Mouse (Mus musculus): ENCODE results near the gene Theg. TPM values are rescaled to one million over a fixed set of nuclear protein-coding genes. Genes with fewer than 3 reads are reported as not detected.

Theg gene
- polyA plus RNA-seq (2012; rRNA removed): not detected in 2 replicates

DNA sequence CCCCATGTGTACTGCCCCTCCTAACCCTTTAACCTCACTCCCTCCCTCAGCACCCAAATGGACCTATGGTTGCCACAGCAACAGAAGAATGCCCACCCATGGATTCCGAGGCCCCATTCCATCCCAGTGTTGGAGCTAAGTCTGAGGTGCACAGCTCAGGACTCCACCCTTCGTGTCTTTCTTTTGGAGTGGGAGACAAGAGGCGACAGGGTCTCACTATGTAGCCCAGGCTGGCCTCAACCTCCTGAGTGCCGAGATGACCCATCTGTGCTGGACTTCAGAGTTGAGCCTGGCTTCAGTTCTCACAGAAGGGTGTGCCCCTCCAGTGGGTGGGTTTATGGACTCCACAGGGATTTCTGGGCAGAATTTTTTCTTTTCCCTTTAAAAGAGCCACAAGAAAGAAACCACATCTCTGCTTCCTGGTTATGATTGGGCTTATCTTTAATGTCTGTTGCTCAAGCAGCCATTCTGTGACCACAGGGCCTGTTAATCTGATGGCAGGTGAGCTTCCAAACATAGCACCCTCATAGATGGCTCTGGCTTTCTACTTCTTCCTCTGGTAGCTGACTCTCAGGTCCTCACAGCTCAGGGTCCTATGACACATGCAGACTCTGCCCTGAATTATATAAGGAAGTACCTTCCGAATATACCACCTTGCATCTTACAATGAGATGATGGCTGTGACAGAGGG lies at the start of gene Theg:
TSS of gene Theg (minus strand) at position 271 of the 691 bp plus-strand sequence.

DNA sequence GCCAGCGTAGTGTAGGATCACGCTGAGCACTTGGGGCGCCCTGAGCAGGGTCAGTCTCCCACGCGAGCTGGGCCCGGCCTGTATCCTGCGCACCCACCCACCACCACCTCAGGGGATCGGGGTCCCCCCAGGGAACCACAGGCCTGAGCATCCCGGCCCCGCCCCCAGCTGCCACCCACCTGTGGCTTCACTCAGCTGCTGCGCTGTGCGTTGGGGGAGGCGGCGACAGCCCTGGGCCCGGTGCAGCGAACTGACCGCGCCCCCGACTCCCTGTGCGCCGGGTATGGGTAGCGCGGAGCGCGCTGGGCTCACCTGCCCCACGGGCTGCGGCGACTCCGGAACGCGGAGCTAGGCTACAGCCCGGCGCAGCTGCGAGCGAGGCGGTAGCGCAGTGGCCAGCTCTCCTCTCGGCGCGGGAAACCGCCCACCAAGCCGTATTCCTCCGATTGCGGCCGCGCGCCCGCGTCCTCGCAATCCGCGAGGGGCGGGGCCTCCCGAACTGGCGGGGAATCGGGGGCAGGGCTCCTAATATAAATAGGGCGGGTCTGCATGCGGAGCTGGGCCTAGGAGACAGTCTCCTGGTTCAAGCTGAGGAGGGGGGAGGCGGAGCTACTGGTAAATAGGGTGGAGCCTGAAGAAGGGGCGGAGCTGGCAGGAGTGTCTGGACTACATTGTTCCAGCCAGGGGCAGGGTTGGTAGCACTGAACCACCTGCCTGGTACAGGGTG lies 26.6 kb upstream of the Theg start, which contains the start of gene C2cd4c:
TSS of gene C2cd4c (minus strand) at position 448 of the 727 bp plus-strand sequence.

GRCm38 (mm10) chr10:79554330-79555237 lies 32.5 kb downstream of the Theg start, which contains the start of gene Mier2:
Gene Mier2 (minus strand): TSS chr10:79555199.

GRCm38 (mm10) chr10:79533126-79533911 lies 53.8 kb downstream of the Theg start, which contains the start of gene Plpp2:
Gene Plpp2 (minus strand): TSS chr10:79533796.

Other genes starting within 250 kb of the Theg start
- not detected in 2 replicates for gene Vmn2r82, start 230.8 kb downstream of the Theg start, polyA plus RNA-seq (2012; rRNA removed)
- not detected in 2 replicates for gene Vmn2r83, start 118.6 kb downstream of the Theg start, polyA plus RNA-seq (2012; rRNA removed)
- gene Plpp2, start 53.5 kb downstream of the Theg start, polyA plus RNA-seq (2012; rRNA removed): 46.8 and 52.3 TPM in 2 replicates
- 205 and 206 TPM in 2 replicates for gene Mier2, start 32.1 kb downstream of the Theg start, polyA plus RNA-seq (2012; rRNA removed)
- gene C2cd4c, start 26.7 kb upstream of the Theg start, polyA plus RNA-seq (2012; rRNA removed): 1.0 and 1.1 TPM in 2 replicates
- gene Shc2, start 50.6 kb upstream of the Theg start, polyA plus RNA-seq (2012; rRNA removed): 23.4 and 27.1 TPM in 2 replicates
- not detected in 2 replicates for gene Odf3l2, start 58.4 kb upstream of the Theg start, polyA plus RNA-seq (2012; rRNA removed)
- gene Madcam1, start 77.2 kb upstream of the Theg start, polyA plus RNA-seq (2012; rRNA removed): 0.37 and 0.41 TPM in 2 replicates
- gene Tpgs1, start 82.0 kb upstream of the Theg start, polyA plus RNA-seq (2012; rRNA removed): 157 and 195 TPM in 2 replicates
- 105 and 140 TPM in 2 replicates for gene Cdc34, start 94.9 kb upstream of the Theg start, polyA plus RNA-seq (2012; rRNA removed)
- 0.38 and 0.59 TPM in 2 replicates for gene Gzmm, start 101.7 kb upstream of the Theg start, polyA plus RNA-seq (2012; rRNA removed)
- gene Bsg, start 117.2 kb upstream of the Theg start, polyA plus RNA-seq (2012; rRNA removed): 812 and 1,288 TPM in 2 replicates
- gene Hcn2, start 129.3 kb upstream of the Theg start, polyA plus RNA-seq (2012; rRNA removed): 15.6 and 16.5 TPM in 2 replicates
- gene Polrmt, start 159.2 kb upstream of the Theg start, polyA plus RNA-seq (2012; rRNA removed): 87.5 and 91.0 TPM in 2 replicates
- 0.14 TPM in 1 of 2 replicates, not detected in the other for gene Fgf22, start 167.7 kb upstream of the Theg start, polyA plus RNA-seq (2012; rRNA removed)
- gene Rnf126, start 179.6 kb upstream of the Theg start, polyA plus RNA-seq (2012; rRNA removed): 308 and 375 TPM in 2 replicates
- 44.1 and 45.1 TPM in 2 replicates for gene Fstl3, start 189.9 kb upstream of the Theg start, polyA plus RNA-seq (2012; rRNA removed)
- 0.20 and 0.37 TPM in 2 replicates for gene Prss57, start 203.6 kb upstream of the Theg start, polyA plus RNA-seq (2012; rRNA removed)
- 90.7 and 101 TPM in 2 replicates for gene Palm, start 206.2 kb upstream of the Theg start, polyA plus RNA-seq (2012; rRNA removed)
- gene Misp, start 233.7 kb upstream of the Theg start, polyA plus RNA-seq (2012; rRNA removed): 5.1 and 6.2 TPM in 2 replicates